Mouse (Mus musculus): Measurements from ENCODE around the gene Psrc1.

The Psrc1 gene

DNA sequence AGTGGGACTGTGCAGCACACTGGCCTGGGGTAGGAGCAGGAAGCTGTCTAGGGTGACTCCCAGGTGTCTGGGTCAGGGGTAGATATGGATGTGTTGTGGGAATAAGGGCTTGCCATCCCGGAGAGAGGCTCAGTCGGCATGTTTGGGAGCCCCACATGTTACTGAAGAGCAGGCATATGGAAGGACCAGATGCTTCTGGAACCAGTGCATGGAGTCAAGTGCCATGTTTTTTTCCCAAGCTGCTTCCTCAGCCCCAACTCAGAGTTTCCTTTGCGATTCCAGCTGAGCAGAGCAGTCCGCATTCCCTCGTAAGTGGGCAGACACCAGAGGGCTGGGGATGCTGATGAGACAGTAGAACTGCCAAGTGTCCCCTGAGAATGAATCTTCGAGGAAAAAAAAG is 39.4 kb downstream of the Psrc1 start:
- in situ Hi-C loops (cut with MboI, MseI), result no loop called here

- in situ Hi-C loops (cut with MboI, MseI), result no loop called here
Measured at GRCm38 (mm10) chr3:108423844-108424801, 40.5 kb downstream of the Psrc1 start.

DNA sequence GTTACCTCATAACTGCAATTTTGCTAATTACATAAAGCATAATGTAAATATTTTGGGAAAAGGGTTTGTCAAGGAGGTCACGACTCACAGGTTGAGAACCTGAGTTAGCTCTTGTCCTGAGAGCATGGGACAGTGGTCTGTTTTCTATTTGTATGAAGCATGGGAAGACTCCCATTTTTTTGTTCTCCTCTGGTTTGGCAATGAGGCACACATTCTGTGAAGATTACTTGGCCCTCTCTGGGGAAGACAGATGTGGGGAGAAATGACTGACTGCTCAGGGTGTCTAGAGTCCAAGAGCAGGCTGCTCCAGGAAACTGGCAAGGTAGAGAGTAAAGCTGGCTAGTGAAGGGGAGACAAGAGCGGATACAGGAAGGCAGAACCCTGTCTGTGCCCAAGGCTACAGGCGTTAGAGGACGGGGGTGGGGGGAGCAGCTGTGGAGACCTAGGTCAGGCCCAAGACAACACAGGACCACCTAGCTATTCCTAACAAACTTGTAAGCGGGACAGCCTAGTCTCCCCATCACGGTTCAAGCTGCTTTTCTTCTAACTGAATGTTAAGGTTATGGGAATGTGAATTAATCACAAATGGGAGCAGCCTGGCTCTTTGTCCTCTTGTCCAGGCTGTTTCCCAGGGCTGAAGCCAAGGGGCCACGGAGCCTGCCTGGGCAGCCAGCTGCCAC is 41.4 kb downstream of the Psrc1 start:
- in situ Hi-C loops (cut with MboI, MseI), result no loop called here

- in situ Hi-C loops (cut with MboI, MseI), result no loop called here
Measured at GRCm38 (mm10) chr3:108425624-108426018, 42.0 kb downstream of the Psrc1 start.

DNA sequence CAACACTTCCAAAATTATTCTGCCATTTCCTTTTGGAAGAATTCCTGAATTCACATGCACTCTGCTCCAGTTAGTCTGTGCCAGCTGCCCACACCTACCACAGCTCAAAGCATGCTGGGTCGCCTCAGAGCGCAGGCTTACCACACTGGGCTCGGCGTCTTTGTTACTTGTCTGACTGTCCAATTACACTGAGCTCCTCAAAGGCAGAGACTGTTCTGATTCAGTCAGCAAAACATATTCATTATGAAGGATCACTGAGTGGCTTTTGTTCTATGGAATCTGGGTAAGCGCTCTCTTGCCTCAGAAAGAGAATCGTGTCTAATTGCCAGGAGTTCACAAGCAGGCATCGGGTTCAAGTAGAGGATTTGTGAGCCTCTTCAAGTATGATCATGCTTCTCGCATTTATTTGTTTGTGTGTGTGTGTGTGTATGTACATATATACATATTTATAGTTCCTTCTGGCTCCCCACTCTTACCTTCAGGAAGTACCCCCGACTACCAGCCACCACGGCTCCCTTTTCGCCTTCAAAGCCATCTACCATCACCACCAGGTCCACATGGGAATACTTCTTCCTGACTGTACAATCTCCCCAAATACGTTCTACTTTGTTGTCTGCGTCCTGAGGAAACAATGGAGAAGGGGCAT is 49.0 kb downstream of the Psrc1 start:
- in situ Hi-C loops (cut with MboI, MseI), result no loop called here

DNA sequence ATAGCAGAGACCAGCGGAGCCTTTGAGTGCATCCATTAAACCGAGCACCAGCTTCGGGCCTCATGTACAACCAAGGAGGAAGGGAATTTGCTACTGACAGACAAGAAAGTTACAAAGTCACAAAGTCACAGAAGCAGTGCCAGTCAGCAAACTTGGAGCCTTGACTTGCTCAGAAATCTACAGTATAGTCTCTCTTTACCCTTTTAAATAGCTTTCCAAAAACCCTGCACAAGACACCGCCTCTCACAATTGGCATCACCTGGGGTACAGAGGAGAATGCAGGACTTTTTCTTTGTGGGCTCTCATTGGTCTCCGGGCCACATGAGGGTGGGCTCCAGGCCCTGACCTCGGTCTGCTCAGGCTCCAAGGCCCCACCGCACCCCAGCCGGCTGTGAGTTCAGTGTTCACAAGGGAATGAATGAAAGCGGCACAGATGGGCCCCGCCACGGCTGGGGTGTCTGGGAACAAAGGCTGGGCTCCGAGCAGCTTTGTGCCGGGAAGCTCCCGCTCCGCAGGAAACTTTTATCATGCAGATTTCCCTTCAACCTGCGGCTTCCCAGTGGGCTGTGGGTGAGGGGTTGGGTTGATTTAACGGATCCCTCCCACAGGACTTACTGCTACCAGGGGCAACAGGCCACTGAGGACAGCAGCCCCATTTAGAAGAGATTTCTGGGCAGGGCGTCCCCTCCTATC is 49.7 kb downstream of the Psrc1 start:
- in situ Hi-C loops (cut with MboI, MseI), result no loop called here

GRCm38 (mm10) chr3:108433881-108434495 is 50.3 kb downstream of the Psrc1 start:
- in situ Hi-C loops (cut with MboI, MseI), result no loop called here

GRCm38 (mm10) chr3:108435701-108436379 is 52.2 kb downstream of the Psrc1 start:
- in situ Hi-C loops (cut with MboI, MseI), result no loop called here

DNA sequence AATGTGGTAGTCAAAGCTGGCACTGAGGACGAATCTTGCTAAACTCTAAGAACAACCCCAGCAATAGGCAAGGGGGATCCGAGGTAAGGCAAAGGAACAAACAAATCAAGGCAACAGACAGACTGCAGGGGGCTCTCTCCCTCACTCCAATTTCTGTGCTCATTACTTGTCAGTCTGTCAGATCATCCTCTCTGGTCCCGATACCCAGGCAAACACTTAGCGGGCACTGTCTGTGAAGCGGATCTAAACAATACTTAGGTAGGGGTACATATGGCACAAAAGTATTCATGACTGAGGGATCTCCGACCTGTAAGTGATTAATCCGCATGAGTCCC is 52.7 kb downstream of the Psrc1 start:
- in situ Hi-C loops (cut with MboI, MseI), result no loop called here

All from T-helper 17 cell (primary cell).